Mouse (Mus musculus): ENCODE data around the gene Rpsa. TPM values are rescaled to one million over a fixed set of nuclear protein-coding genes. Genes with fewer than 3 reads are reported as not detected.
"Not testable (repeated sequence)": the region's sequence is repeated elsewhere in the genome, so short reads cannot be mapped to it uniquely, and the experiment has no call there.

The Rpsa gene
- polyA plus RNA-seq, 1 experiment from 2014 or later: 1,488 TPM

GRCm38 (mm10) chr9:120108953-120109352 is 18.5 kb upstream of the Rpsa start:
- H3K27me3 ChIP-seq (ENCODE audit: control insufficient read depth, insufficient read depth, low read length); H3K4me1 ChIP-seq (replicated peaks; ENCODE audit: control insufficient read depth, insufficient read depth, low read length); H3K9me3 ChIP-seq (ENCODE audit: control insufficient read depth, low read length); H3K27ac ChIP-seq (ENCODE audit: low read depth, low read length); H3K4me2 ChIP-seq (replicated peaks; ENCODE audit: low read depth, low read length); DNase-seq (ENCODE audit: low spot score); H3K36me3 ChIP-seq (ENCODE audit: control insufficient read depth, insufficient read depth, low read length); H3K4me3 ChIP-seq (ENCODE audit: low read depth, low read length); H3K9ac ChIP-seq (ENCODE audit: low read depth, low read length); ATAC-seq (ENCODE audit: low FRiP score): not testable (repeated sequence)
- WGBS: 95% methylated on average over 12 of the region's 12 CpGs

- Histone ChIP-seq H3K27ac (ENCODE audit: low read depth, low read length) (peak within 1 kb of the TSS; percentile 87), H3K4me2 (replicated peaks; ENCODE audit: low read depth, low read length) (peak within 1 kb of the TSS; percentile 59), H3K4me3 (ENCODE audit: low read depth, low read length) (peak within 1 kb of the TSS; percentile 80), H3K4me1 (replicated peaks; ENCODE audit: control insufficient read depth, insufficient read depth, low read length) (0 out of 2 replicates have a peak, but pooled peaks cover 2% of the 10 kb centered on the region), H3K36me3 (ENCODE audit: control insufficient read depth, insufficient read depth, low read length) (no peaks in the 10 kb centered on the region), H3K9ac (ENCODE audit: low read depth, low read length) (peak within 1 kb of the TSS; percentile 76), H3K27me3 (ENCODE audit: control insufficient read depth, insufficient read depth, low read length) (no peaks in the 10 kb centered on the region), H3K9me3 (ENCODE audit: control insufficient read depth, low read length) (no peaks in the 10 kb centered on the region)
- DNase-seq (ENCODE audit: low spot score): peak; percentile 94
- peak; percentile 98 for ATAC-seq (ENCODE audit: low FRiP score)
- WGBS: under 1% methylated on average over 60 of the region's 62 CpGs
Observed at GRCm38 (mm10) chr9:120110211-120111018, 17.1 kb upstream of the Rpsa start, which contains the start of gene Slc25a38. Gene Slc25a38 (plus strand): TSS chr9:120110374.

- peak overlapping the region; percentile 80 for H3K4me3 ChIP-seq (ENCODE audit: low read depth, low read length)
- no peak for ATAC-seq (ENCODE audit: low FRiP score)
- H3K4me1 ChIP-seq (replicated peaks; ENCODE audit: control insufficient read depth, insufficient read depth, low read length): 0 out of 2 replicates have a peak, but pooled peaks cover 2% of the 10 kb centered on the region
- peak overlapping the region; percentile 59 for H3K4me2 ChIP-seq (replicated peaks; ENCODE audit: low read depth, low read length)
- no peaks in the 10 kb centered on the region for H3K36me3 ChIP-seq (ENCODE audit: control insufficient read depth, insufficient read depth, low read length)
- WGBS: 83% methylated on average over 15 of the region's 15 CpGs
- DNase-seq (ENCODE audit: low spot score): no peak
- H3K9ac ChIP-seq (ENCODE audit: low read depth, low read length): no peak overlapping the region
- H3K27ac ChIP-seq (ENCODE audit: low read depth, low read length): no peak overlapping the region
- H3K27me3 ChIP-seq (ENCODE audit: control insufficient read depth, insufficient read depth, low read length): no peaks in the 10 kb centered on the region
- no peaks in the 10 kb centered on the region for H3K9me3 ChIP-seq (ENCODE audit: control insufficient read depth, low read length)
Observed at GRCm38 (mm10) chr9:120111156-120111945, 16.1 kb upstream of the Rpsa start.

GRCm38 (mm10) chr9:120112472-120112871 is 15.0 kb upstream of the Rpsa start:
- H3K4me3 ChIP-seq (ENCODE audit: low read depth, low read length): no peak overlapping the region
- no peak overlapping the region for H3K27ac ChIP-seq (ENCODE audit: low read depth, low read length)
- H3K9ac ChIP-seq (ENCODE audit: low read depth, low read length): no peak overlapping the region
- no peak for ATAC-seq (ENCODE audit: low FRiP score)
- no peaks in the 10 kb centered on the region for H3K9me3 ChIP-seq (ENCODE audit: control insufficient read depth, low read length)
- no peaks in the 10 kb centered on the region for H3K36me3 ChIP-seq (ENCODE audit: control insufficient read depth, insufficient read depth, low read length)
- no peak for DNase-seq (ENCODE audit: low spot score)
- H3K4me2 ChIP-seq (replicated peaks; ENCODE audit: low read depth, low read length): no peak overlapping the region
- WGBS: 92% methylated on average over 6 of the region's 6 CpGs
- 0 out of 2 replicates have a peak, but pooled peaks cover 2% of the 10 kb centered on the region for H3K4me1 ChIP-seq (replicated peaks; ENCODE audit: control insufficient read depth, insufficient read depth, low read length)
- no peaks in the 10 kb centered on the region for H3K27me3 ChIP-seq (ENCODE audit: control insufficient read depth, insufficient read depth, low read length)

GRCm38 (mm10) chr9:120113456-120113855 is 14.0 kb upstream of the Rpsa start:
- Histone ChIP-seq H3K27me3 (ENCODE audit: control insufficient read depth, insufficient read depth, low read length) (no peaks in the 10 kb centered on the region), H3K27ac (ENCODE audit: low read depth, low read length) (no peak overlapping the region), H3K36me3 (ENCODE audit: control insufficient read depth, insufficient read depth, low read length) (0 out of 2 replicates have a peak, but pooled peaks cover 6% of the 10 kb centered on the region), H3K4me2 (replicated peaks; ENCODE audit: low read depth, low read length) (no peak overlapping the region), H3K9ac (ENCODE audit: low read depth, low read length) (no peak overlapping the region), H3K4me1 (replicated peaks; ENCODE audit: control insufficient read depth, insufficient read depth, low read length) (0 out of 2 replicates have a peak, but pooled peaks cover 2% of the 10 kb centered on the region), H3K4me3 (ENCODE audit: low read depth, low read length) (no peak overlapping the region), H3K9me3 (ENCODE audit: control insufficient read depth, low read length) (no peaks in the 10 kb centered on the region)
- DNase-seq (ENCODE audit: low spot score): no peak
- ATAC-seq (ENCODE audit: low FRiP score): no peak
- 97% methylated on average over 7 of the region's 7 CpGs for WGBS

GRCm38 (mm10) chr9:120114051-120114788 is 13.3 kb upstream of the Rpsa start:
- ATAC-seq (ENCODE audit: low FRiP score) (no peak), DNase-seq (ENCODE audit: low spot score) (no peak)
- Histone ChIP-seq H3K9ac (ENCODE audit: low read depth, low read length) (no peak overlapping the region), H3K4me3 (ENCODE audit: low read depth, low read length) (no peak overlapping the region), H3K4me1 (replicated peaks; ENCODE audit: control insufficient read depth, insufficient read depth, low read length) (0 out of 2 replicates have a peak, but pooled peaks cover 2% of the 10 kb centered on the region), H3K36me3 (ENCODE audit: control insufficient read depth, insufficient read depth, low read length) (0 out of 2 replicates have a peak, but pooled peaks cover 7% of the 10 kb centered on the region), H3K27ac (ENCODE audit: low read depth, low read length) (no peak overlapping the region), H3K9me3 (ENCODE audit: control insufficient read depth, low read length) (no peaks in the 10 kb centered on the region), H3K4me2 (replicated peaks; ENCODE audit: low read depth, low read length) (no peak overlapping the region), H3K27me3 (ENCODE audit: control insufficient read depth, insufficient read depth, low read length) (no peaks in the 10 kb centered on the region)
- 94% methylated on average over 17 of the region's 17 CpGs for WGBS

GRCm38 (mm10) chr9:120114789-120115151 is 12.7 kb upstream of the Rpsa start:
- Histone ChIP-seq H3K27me3 (ENCODE audit: control insufficient read depth, insufficient read depth, low read length) (no peaks in the 10 kb centered on the region), H3K9ac (ENCODE audit: low read depth, low read length) (no peak overlapping the region), H3K9me3 (ENCODE audit: control insufficient read depth, low read length) (no peaks in the 10 kb centered on the region), H3K4me1 (replicated peaks; ENCODE audit: control insufficient read depth, insufficient read depth, low read length) (0 out of 2 replicates have a peak, but pooled peaks cover 2% of the 10 kb centered on the region), H3K4me3 (ENCODE audit: low read depth, low read length) (no peak overlapping the region), H3K36me3 (ENCODE audit: control insufficient read depth, insufficient read depth, low read length) (0 out of 2 replicates have a peak, but pooled peaks cover 7% of the 10 kb centered on the region), H3K4me2 (replicated peaks; ENCODE audit: low read depth, low read length) (no peak overlapping the region), H3K27ac (ENCODE audit: low read depth, low read length) (no peak overlapping the region)
- ATAC-seq (ENCODE audit: low FRiP score) (no peak), DNase-seq (ENCODE audit: low spot score) (no peak)
- WGBS: 91% methylated on average over 2 of the region's 2 CpGs

- no peak for ATAC-seq (ENCODE audit: low FRiP score)
- Histone ChIP-seq H3K9me3 (ENCODE audit: control insufficient read depth, low read length) (no peaks in the 10 kb centered on the region), H3K27ac (ENCODE audit: low read depth, low read length) (no peak overlapping the region), H3K4me1 (replicated peaks; ENCODE audit: control insufficient read depth, insufficient read depth, low read length) (0 out of 2 replicates have a peak, but pooled peaks cover 2% of the 10 kb centered on the region), H3K4me2 (replicated peaks; ENCODE audit: low read depth, low read length) (no peak overlapping the region), H3K36me3 (ENCODE audit: control insufficient read depth, insufficient read depth, low read length) (0 out of 2 replicates have a peak, but pooled peaks cover 7% of the 10 kb centered on the region), H3K27me3 (ENCODE audit: control insufficient read depth, insufficient read depth, low read length) (no peaks in the 10 kb centered on the region), H3K9ac (ENCODE audit: low read depth, low read length) (no peak overlapping the region), H3K4me3 (ENCODE audit: low read depth, low read length) (no peak overlapping the region)
- no peak for DNase-seq (ENCODE audit: low spot score)
- 79% methylated on average over 5 of the region's 5 CpGs for WGBS
Observed at GRCm38 (mm10) chr9:120115580-120115979, 11.9 kb upstream of the Rpsa start.

Data from hindbrain, embryonic 11.5 days (tissue).